Mouse (Mus musculus): ENCODE data around the gene Plxnc1. TPM values are rescaled to one million over a fixed set of nuclear protein-coding genes. Genes with fewer than 3 reads are reported as not detected.

Gene Plxnc1
- total and polyA plus RNA-seq, 2 experiments from 2014 or later = 11.5 to 70.2 TPM

DNA sequence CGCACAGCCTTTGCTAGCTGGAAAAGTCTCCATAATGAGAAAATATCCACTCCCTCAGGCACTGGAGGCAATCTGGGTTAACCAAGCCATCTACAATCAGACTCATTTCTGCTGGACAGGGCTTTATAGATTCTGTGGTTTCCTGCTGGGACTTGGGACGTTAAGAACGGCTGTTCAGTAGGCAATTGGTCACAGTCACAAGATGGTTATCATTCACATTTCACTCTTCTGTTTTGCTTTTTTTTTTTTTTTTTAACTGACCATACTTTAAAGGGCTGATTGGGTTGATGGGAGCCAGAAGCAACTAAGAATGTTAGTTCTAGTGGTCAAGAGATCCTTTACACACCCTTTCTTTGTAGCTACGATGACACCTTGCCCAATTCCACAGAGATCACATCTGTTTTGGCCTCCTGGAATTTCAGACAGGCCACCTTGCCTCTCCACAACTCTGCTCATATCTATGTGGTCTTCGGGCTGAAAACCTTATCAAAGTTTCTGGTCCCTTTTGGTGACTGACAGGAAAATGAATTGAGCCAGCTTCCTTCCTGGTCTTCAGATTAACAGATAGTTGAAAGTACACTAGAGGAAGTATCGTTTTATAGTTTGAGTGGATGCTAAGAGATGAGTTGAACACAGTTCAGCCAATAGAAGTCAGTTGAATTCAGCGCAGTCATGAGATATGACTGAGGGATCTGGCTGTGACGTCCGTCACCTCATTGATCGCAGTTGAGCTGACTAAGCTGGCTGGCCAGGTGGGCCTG lies 3.5 kb upstream of the Plxnc1 start:
- H3K4me1 ChIP-seq (ENCODE audit: insufficient read depth) = 0 out of 2 replicates have a peak, but pooled peaks cover 3% of the 10 kb centered on the region
- no peak for TF ChIP-seq CTCF (IDR thresholded peaks at IDR 0.05; ENCODE audit: low read depth)
- no peak overlapping the region for H3K9ac ChIP-seq
- WGBS = 83% methylated on average over 10 of the region's 10 CpGs
- H3K4me2 ChIP-seq (ENCODE audit: low read depth) = no peak overlapping the region
- no peaks in the 10 kb centered on the region for H3K9me3 ChIP-seq (ENCODE audit: low read length)
- H3K27ac ChIP-seq (ENCODE audit: low read depth, low read length) = no peak overlapping the region
- H3K27me3 ChIP-seq (ENCODE audit: insufficient read depth, low read length) = no peaks in the 10 kb centered on the region
- H3K4me3 ChIP-seq (ENCODE audit: low read depth, low read length) = no peak overlapping the region
- no peaks in the 10 kb centered on the region for H3K36me3 ChIP-seq (ENCODE audit: insufficient read depth)
- ATAC-seq (no peak), DNase-seq (no peak)

DNA sequence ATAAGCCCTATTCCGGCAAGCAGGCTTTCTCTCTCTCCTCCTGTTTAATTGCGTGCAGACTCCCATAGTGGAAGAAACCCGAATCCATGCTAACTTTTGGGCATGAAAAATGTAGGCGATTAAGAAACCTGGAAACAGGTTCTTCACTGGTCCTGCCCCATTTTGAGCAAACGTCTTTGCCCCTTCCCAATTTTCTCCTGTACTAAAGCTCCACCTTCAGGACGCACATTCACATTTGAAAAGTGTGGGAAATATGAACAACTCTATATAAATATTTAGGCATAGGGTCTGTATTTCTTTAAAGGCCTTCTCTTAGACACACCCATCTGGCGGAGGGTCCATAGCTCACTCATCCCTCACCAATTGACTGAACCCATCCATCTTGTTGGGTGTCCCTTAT lies 2.8 kb upstream of the Plxnc1 start:
- Histone ChIP-seq H3K9me3 (ENCODE audit: low read length) (no peaks in the 10 kb centered on the region), H3K27me3 (ENCODE audit: insufficient read depth, low read length) (no peaks in the 10 kb centered on the region; the same call in 1 of the 2 replicates), H3K27ac (ENCODE audit: low read depth, low read length) (no peak overlapping the region), H3K4me1 (ENCODE audit: insufficient read depth) (0 out of 2 replicates have a peak, but pooled peaks cover 3% of the 10 kb centered on the region), H3K4me3 (ENCODE audit: low read depth, low read length) (no peak overlapping the region), H3K9ac (no peak overlapping the region), H3K36me3 (ENCODE audit: insufficient read depth) (no peaks in the 10 kb centered on the region), H3K4me2 (ENCODE audit: low read depth) (no peak overlapping the region)
- TF ChIP-seq CTCF (IDR thresholded peaks at IDR 0.05; ENCODE audit: low read depth) = peak; percentile 58
- 57% methylated on average over 7 of the region's 7 CpGs for WGBS
- DNase-seq (peak; percentile 64), ATAC-seq (no peak)

DNA sequence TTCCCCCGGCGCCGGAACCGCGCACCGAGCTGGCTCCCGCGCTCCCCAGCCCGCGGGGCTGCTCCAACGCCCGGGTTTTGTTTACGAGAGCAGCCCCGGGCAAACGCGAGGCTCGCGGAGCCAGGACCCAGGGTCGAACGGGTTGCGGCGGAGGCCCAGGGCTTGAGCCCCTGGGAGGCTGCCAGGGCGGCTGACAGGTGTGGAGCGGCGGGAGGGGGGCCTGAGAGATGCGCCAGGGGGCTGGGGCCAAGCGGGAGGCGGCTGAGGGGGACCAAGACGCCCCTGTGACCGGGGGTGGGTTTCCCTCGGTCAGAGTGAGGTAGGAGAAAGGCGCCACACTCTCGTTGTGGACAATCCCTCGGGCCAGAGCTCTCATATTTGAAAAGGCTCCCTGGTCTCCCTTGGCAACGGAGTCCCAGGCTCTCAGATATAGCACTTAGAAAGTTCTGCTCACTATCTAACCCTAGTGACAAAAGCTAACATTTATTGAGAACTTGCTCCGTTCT lies 624 bp upstream of the Plxnc1 start:
- WGBS = 2% methylated on average over 36 of the region's 36 CpGs
- H3K9me3 ChIP-seq (ENCODE audit: low read length) = no peaks in the 10 kb centered on the region
- peaks cover 7% of the 10 kb centered on the region; the same call in 1 of the 2 replicates for H3K4me1 ChIP-seq (ENCODE audit: insufficient read depth)
- peak overlapping the region; percentile 92 for H3K9ac ChIP-seq
- TF ChIP-seq CTCF (IDR thresholded peaks at IDR 0.05; ENCODE audit: low read depth) = 0 out of 2 replicates have a peak, but pooled peaks have one; percentile 18
- peak overlapping the region; percentile 93 for H3K4me3 ChIP-seq (ENCODE audit: low read depth, low read length)
- H3K27me3 ChIP-seq (ENCODE audit: insufficient read depth, low read length) = no peaks in the 10 kb centered on the region; the same call in 1 of the 2 replicates
- peak overlapping the region; percentile 91 for H3K27ac ChIP-seq (ENCODE audit: low read depth, low read length)
- DNase-seq = peak; percentile 60
- peak; percentile 4 for ATAC-seq
- H3K4me2 ChIP-seq (ENCODE audit: low read depth) = peak overlapping the region; percentile 83
- no peaks in the 10 kb centered on the region for H3K36me3 ChIP-seq (ENCODE audit: insufficient read depth)

DNA sequence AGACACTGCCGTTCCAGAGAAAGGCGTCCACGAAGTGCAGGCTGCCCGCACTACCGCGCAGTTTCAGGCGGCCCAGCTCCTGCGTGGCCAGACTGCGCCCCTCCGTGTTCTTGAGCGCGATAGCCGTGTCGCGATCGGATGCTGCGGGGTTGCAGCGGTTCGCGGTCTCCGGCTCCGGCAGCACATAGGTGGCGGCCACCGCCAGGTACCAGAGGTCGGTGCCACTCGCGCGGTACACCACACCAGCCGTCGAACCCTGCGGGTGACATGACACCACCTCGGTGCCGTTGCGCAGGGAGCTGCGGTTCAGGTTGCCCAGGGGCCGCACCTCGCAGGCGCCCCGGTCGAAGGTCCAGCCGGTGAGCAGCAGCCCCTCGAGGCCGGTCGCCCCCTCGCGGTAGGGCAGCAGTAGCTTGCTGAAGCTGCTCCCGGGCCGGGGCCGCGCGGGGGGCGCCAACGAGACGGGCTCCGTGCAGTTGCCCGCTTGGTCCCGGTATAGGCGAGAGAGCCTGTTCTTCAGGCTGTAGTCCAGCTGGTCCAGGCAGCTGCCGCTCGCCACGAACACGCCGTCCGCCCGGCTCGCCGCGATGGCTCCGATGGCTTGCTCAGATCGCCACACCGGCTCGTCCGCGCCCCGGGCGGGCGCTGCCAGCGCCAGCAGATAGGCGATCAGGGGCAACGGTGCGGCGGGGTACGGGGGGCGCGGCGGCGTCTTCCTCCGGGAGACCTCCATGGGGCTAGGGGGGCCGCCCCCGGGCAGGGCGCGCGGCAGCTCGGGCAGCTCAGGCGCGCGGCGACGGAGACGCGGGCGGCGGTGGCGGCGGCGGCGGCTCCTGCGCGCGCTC lies 567 bp downstream of the Plxnc1 start:
- H3K27me3 ChIP-seq (ENCODE audit: insufficient read depth, low read length) = no peaks in the 10 kb centered on the region; the same call in 1 of the 2 replicates
- peak overlapping the region; percentile 92 for H3K9ac ChIP-seq
- peak; percentile 75 for TF ChIP-seq CTCF (IDR thresholded peaks at IDR 0.05; ENCODE audit: low read depth)
- no peaks in the 10 kb centered on the region for H3K9me3 ChIP-seq (ENCODE audit: low read length)
- H3K27ac ChIP-seq (ENCODE audit: low read depth, low read length) = peak overlapping the region; percentile 91
- H3K4me3 ChIP-seq (ENCODE audit: low read depth, low read length) = peak overlapping the region; percentile 93
- H3K36me3 ChIP-seq (ENCODE audit: insufficient read depth) = no peaks in the 10 kb centered on the region
- DNase-seq (peak; percentile 72), ATAC-seq (peak; percentile 50)
- H3K4me2 ChIP-seq (ENCODE audit: low read depth) = peak overlapping the region; percentile 83
- peaks cover 13% of the 10 kb centered on the region; the same call in 1 of the 2 replicates for H3K4me1 ChIP-seq (ENCODE audit: insufficient read depth)
- 1% methylated on average over 94 of the region's 110 CpGs for WGBS

DNA sequence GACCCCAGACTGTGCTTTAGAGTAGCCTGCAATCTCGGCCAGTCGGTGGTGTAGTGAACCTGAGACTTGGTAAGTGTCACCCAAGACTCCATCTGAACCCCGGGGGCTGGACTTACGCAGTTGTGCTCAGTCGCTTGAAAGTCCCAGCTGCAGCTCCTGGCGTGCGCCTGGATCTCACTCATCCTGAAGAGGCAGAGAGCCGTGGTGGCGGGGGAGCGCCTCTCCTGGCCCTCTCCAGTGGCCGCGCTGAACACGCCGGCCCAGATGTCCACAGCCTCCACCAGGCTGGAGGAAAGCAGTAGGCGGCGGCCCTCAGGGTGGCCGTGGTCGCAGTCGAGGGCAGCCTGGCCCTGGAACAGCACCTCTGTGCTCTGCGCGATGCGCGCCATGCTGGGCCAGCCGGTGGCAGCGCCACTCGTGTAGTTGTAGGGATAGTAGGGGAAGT lies 1.2 kb downstream of the Plxnc1 start:
- no peak for TF ChIP-seq CTCF (IDR thresholded peaks at IDR 0.05; ENCODE audit: low read depth)
- WGBS = under 1% methylated on average over 25 of the region's 26 CpGs
- H3K27me3 ChIP-seq (ENCODE audit: insufficient read depth, low read length) = no peaks in the 10 kb centered on the region; the same call in 1 of the 2 replicates
- peaks cover 13% of the 10 kb centered on the region; the same call in 1 of the 2 replicates for H3K4me1 ChIP-seq (ENCODE audit: insufficient read depth)
- H3K4me2 ChIP-seq (ENCODE audit: low read depth) = peak overlapping the region; percentile 83
- no peaks in the 10 kb centered on the region for H3K9me3 ChIP-seq (ENCODE audit: low read length)
- peak overlapping the region; percentile 93 for H3K4me3 ChIP-seq (ENCODE audit: low read depth, low read length)
- no peaks in the 10 kb centered on the region for H3K36me3 ChIP-seq (ENCODE audit: insufficient read depth)
- ATAC-seq (peak; percentile 6), DNase-seq (peak; percentile 62)
- H3K27ac ChIP-seq (ENCODE audit: low read depth, low read length) = peak overlapping the region; percentile 91
- peak overlapping the region; percentile 92 for H3K9ac ChIP-seq

DNA sequence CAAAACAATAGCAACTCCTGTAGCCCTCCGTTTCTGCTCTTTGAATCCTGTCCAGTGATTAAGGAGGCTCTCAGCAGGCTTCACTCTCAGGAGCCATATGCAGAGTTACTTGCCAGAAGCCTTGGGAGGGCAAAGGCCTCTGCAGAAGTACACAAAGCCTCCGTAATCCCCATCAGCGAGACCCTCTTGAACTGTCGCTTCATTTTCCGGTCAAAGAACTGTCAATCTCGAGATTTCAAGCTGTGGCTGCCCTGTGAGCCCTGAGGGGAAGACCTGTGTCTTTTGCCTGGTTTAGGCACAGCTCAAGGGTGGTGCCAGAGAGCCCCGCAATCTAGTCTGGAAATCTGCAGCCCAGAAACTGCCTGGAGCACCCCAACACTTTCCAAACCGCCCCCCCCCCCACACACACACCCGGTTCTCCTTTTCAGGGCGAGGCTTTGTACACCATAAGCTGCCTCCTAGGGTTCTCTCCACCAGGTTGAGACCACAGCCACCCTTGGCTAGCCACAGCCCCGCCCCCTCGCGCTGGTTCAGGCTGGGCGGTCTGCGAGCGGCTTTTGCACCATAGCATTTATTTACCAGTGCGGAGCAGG lies 2.1 kb downstream of the Plxnc1 start:
- WGBS = under 1% methylated on average over 17 of the region's 17 CpGs
- H3K4me1 ChIP-seq (ENCODE audit: insufficient read depth) = peaks cover 13% of the 10 kb centered on the region; the same call in 1 of the 2 replicates
- ATAC-seq (no peak), DNase-seq (peak; percentile 40)
- H3K4me3 ChIP-seq (ENCODE audit: low read depth, low read length) = peak overlapping the region; percentile 93
- H3K4me2 ChIP-seq (ENCODE audit: low read depth) = peak overlapping the region; percentile 83
- H3K9ac ChIP-seq = peak overlapping the region; percentile 92
- no peaks in the 10 kb centered on the region for H3K9me3 ChIP-seq (ENCODE audit: low read length)
- no peaks in the 10 kb centered on the region for H3K36me3 ChIP-seq (ENCODE audit: insufficient read depth)
- TF ChIP-seq CTCF (IDR thresholded peaks at IDR 0.05; ENCODE audit: low read depth) = no peak
- H3K27ac ChIP-seq (ENCODE audit: low read depth, low read length) = peak overlapping the region; percentile 40; the same call in 1 of the 2 replicates
- H3K27me3 ChIP-seq (ENCODE audit: insufficient read depth, low read length) = no peaks in the 10 kb centered on the region; the same call in 1 of the 2 replicates

Data from forebrain, postnatal 0 days (tissue).